Mouse (Mus musculus) liver, embryonic 14.5 days (tissue): ENCODE results near the gene Gm20431.

Experiments used
- CTCF ChIP-seq: IDR thresholded peaks from 2 replicates; pipeline ENCODE4 v1.5.1; 2016; ENCODE audit warnings: antibody characterized with exemption, low read depth, control low read depth
- EP300 ChIP-seq: IDR thresholded peaks from 2 replicates; pipeline ENCODE4 v1.6.1; 2016; ENCODE audit warnings: antibody characterized with exemption, low read depth

DNA sequence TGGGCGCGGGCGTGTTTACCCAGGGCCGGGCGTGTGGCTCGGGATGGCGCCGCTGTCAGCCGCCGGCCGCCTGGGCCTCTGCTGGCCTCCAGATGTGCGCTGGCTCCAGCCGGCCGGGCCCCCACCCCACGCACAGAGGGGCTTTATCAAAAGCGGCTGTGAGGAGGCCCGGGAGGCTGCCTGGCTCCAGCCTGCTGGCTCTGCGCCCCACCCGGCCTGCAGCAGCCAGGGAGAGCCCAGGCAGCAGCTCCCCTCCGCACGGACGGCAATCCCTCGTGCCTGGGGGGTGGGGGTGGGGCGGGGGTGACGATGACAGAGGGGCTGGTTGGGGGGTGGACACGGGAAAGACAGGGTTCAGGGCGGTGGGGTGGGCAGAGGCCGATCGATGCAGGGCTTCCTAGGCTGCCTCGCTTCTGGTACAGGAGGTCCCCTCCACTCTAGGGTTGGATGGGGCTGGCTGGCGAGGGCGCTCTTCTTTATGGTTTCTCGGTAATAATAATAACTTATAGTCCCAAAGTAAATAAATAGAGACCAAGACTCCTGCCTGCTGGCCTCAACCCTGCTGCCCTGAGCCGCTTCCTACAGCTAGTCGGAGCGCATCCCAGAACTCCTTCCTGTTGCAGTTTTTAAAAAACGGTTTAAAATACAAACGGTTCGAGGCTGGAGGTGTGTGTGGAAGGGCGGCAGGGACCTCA, 63.7 kb downstream of the Gm20431 start:
- TF ChIP-seq CTCF, result no peak
- no peak for TF ChIP-seq EP300
